Mouse (Mus musculus): ENCODE measurements around the gene Thumpd1. TPM values are rescaled to one million over a fixed set of nuclear protein-coding genes. Genes with fewer than 3 reads are reported as not detected.
"Not testable (repeated sequence)": the region's sequence is repeated elsewhere in the genome, so short reads cannot be mapped to it uniquely, and the experiment has no call there.

Gene Thumpd1
- 14.5 and 16.7 TPM in 2 replicates for polyA plus RNA-seq (2012; ENCODE audit: insufficient read depth, insufficient read length, missing spikeins)

DNA sequence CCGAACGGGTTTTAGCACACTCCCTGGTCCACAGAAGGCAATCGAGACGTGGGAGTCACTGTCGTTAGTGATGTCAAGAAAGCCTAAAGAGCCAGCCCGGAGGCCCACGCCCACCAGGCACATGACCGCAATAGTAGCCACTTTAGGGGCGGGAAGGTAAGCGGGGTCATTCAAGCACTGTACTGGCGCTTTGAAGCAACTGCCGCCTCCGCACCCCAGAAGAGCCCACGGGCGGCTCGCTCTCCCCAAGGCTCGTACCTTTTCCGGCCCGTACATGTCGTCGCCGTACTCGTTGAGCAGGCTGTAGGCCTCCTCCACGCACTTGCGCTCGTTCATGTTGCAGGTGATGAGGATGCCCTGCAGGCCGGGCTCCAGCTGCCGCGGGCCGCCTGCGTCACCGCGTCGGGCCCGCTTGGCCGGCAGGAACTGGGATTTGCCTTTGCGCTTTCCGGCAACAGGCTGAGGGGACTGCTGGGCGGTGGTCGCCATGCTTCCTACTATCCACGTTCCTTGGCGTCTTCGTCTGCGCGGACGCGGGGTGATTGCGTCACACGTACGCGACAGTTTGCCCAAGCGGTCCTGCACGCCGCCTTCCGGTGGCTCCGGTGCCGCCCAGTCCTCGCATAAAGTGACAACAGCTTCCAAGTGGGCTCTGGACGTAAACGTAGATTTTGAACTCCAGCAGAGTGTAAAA, at the start of gene Thumpd1:
Gene Thumpd1 (minus strand): TSS at position 546 of the 694 bp plus-strand sequence.
- peaks cover 2% of the 10 kb centered on the region for H3K4me1 ChIP-seq (ENCODE audit: control insufficient read depth, insufficient read depth, insufficient read length, low read length)
- H3K4me3 ChIP-seq (ENCODE audit: insufficient read depth, low read depth, low read length) = peak within 1 kb of the TSS; percentile 92
- H3K27ac ChIP-seq (replicated peaks; ENCODE audit: low read depth, low read length) = peak within 1 kb of the TSS; percentile 44

- H3K4me1 ChIP-seq (ENCODE audit: control insufficient read depth, insufficient read depth, insufficient read length, low read length) = no peaks in the 10 kb centered on the region
- H3K4me3 ChIP-seq (ENCODE audit: insufficient read depth, low read depth, low read length) = no peak overlapping the region
- no peak overlapping the region for H3K27ac ChIP-seq (replicated peaks; ENCODE audit: low read depth, low read length)
These were observed 49.3 kb upstream of the Thumpd1 start for GRCm38 (mm10) chr7:119769895-119770294.

DNA sequence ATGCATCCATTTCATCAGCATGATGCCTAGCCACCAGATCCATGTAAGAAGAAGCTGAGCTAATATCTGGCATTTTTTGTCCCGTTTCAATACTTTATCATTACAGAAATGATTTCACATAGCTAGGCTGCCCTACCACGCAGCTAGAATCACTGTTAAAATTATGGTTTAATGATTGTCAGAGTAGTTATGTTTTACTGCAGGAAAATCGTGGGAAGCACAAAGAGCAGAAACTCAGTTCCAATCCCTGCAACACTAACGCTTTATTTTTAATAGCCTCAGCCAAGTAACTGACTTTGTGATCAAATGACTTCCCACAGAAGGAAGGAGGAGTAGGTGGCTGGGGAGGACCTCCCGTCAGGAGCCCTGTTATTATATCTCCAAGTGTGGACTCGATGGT, 46.4 kb upstream of the Thumpd1 start:
- H3K4me1 ChIP-seq (ENCODE audit: control insufficient read depth, insufficient read depth, insufficient read length, low read length) = no peaks in the 10 kb centered on the region
- H3K4me3 ChIP-seq (ENCODE audit: insufficient read depth, low read depth, low read length) = no peak overlapping the region
- no peak overlapping the region for H3K27ac ChIP-seq (replicated peaks; ENCODE audit: low read depth, low read length)

- no peak overlapping the region for H3K27ac ChIP-seq (replicated peaks; ENCODE audit: low read depth, low read length)
- H3K4me1 ChIP-seq (ENCODE audit: control insufficient read depth, insufficient read depth, insufficient read length, low read length) = no peaks in the 10 kb centered on the region
- H3K4me3 ChIP-seq (ENCODE audit: insufficient read depth, low read depth, low read length) = no peak overlapping the region
These were observed 43.8 kb upstream of the Thumpd1 start for GRCm38 (mm10) chr7:119764377-119764776.

DNA sequence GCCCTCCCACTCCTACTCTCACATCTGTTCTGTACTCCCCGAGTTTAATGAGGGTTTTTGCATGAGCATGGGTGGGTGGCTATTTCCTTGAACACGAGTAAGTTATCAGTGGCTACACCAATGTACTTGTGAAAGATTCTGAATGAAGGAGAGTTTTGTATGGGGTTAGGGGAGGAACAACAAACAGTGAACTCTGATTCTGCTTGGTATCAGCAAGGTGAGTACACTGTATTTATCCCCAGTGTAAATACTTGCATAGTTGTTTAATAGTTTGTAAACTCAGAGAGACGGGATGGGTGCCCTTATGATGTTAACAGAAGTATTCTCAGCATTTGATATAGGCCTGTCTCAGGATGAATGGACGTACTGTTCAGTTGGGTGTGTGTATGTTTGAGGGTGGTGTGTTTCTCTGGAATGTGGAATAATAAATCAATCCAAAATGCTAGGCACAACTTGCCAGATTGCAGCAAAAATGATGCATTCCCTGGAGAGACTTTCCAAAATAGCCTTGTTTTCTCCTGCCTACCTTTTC, 41.6 kb upstream of the Thumpd1 start:
- H3K27ac ChIP-seq (replicated peaks; ENCODE audit: low read depth, low read length) = no peak overlapping the region
- H3K4me1 ChIP-seq (ENCODE audit: control insufficient read depth, insufficient read depth, insufficient read length, low read length) = no peaks in the 10 kb centered on the region
- H3K4me3 ChIP-seq (ENCODE audit: insufficient read depth, low read depth, low read length) = no peak overlapping the region

DNA sequence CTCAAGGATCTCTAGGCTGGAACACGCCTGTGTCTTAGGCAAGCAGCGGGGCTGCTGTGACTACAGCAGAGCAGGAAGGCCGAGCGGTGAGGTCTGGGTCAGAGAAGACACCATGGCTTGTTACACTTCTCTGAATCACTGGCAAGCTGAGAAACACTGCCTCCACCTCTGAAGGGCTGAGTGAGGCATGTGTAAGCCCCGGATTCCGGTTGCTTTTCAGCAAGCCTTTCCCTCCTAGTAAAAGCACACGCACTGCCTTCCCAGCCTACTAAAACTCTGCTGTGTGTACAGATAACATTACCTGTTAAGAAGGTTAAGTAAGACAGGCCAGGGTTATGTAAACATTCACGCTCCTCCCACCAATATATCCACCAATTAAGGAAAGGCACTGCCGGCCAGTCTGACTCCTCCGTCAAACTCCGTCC, 39.9 kb upstream of the Thumpd1 start, which contains the start of gene Acsm3:
Gene Acsm3 (plus strand): TSS at position 397 of the 425 bp plus-strand sequence.
- no peak within 1 kb of the TSS for H3K4me3 ChIP-seq (ENCODE audit: insufficient read depth, low read depth, low read length)
- no peaks in the 10 kb centered on the region for H3K4me1 ChIP-seq (ENCODE audit: control insufficient read depth, insufficient read depth, insufficient read length, low read length)
- no peak within 1 kb of the TSS for H3K27ac ChIP-seq (replicated peaks; ENCODE audit: low read depth, low read length)

GRCm38 (mm10) chr7:119753696-119754095, 33.1 kb upstream of the Thumpd1 start:
- no peak overlapping the region for H3K27ac ChIP-seq (replicated peaks; ENCODE audit: low read depth, low read length)
- peaks cover 2% of the 10 kb centered on the region; the same call in 1 of the 2 replicates for H3K4me1 ChIP-seq (ENCODE audit: control insufficient read depth, insufficient read depth, insufficient read length, low read length)
- H3K4me3 ChIP-seq (ENCODE audit: insufficient read depth, low read depth, low read length) = no peak overlapping the region

DNA sequence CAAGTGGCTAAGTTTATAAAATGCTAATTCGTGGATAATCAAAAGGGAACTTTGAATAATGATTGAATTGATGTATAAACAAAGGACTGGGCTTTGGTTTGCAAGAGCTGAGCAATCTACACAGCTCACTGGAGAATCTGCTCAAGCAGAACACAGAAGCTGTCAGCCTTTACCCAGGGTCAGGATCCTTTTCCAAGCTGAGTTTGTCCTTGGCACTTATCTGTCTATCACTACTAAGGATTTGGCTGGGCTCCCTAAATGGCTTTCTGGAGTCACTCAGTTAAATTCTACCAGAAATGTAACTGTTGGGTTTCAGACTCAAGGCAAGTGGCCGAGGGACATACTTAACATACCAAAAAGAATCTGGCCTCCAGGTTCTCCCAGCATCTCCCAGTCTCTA, 29.3 kb upstream of the Thumpd1 start:
- H3K4me1 ChIP-seq (ENCODE audit: control insufficient read depth, insufficient read depth, insufficient read length, low read length) = peaks cover 2% of the 10 kb centered on the region; the same call in 1 of the 2 replicates
- no peak overlapping the region for H3K4me3 ChIP-seq (ENCODE audit: insufficient read depth, low read depth, low read length)
- peak overlapping the region; percentile 16; the same call in 1 of the 2 replicates for H3K27ac ChIP-seq (replicated peaks; ENCODE audit: low read depth, low read length)

DNA sequence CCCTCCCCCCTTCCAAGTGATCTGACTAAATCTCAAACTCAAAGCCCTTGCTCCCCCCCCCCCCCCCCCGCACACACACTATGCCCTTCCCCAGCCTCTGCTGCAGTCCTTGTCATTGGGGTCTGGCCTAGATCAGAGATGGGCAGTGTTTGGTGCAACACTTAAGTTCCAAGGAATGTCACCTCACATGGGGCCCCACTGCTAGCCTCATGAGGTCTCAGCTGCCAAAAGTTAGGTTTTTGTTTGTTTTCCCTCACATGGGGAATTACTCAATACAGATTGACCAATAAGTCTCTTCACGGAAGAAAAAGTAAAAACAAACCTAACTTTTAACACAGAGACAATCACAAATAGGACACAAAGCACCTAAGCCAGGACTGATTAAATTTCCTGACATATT, 28.2 kb upstream of the Thumpd1 start:
- no peak overlapping the region for H3K4me3 ChIP-seq (ENCODE audit: insufficient read depth, low read depth, low read length)
- H3K27ac ChIP-seq (replicated peaks; ENCODE audit: low read depth, low read length) = no peak overlapping the region
- H3K4me1 ChIP-seq (ENCODE audit: control insufficient read depth, insufficient read depth, insufficient read length, low read length) = peaks cover 2% of the 10 kb centered on the region; the same call in 1 of the 2 replicates

GRCm38 (mm10) chr7:119745869-119746268, 25.3 kb upstream of the Thumpd1 start:
- no peak overlapping the region for H3K4me3 ChIP-seq (ENCODE audit: insufficient read depth, low read depth, low read length)
- H3K4me1 ChIP-seq (ENCODE audit: control insufficient read depth, insufficient read depth, insufficient read length, low read length) = peaks cover 2% of the 10 kb centered on the region; the same call in 1 of the 2 replicates
- H3K27ac ChIP-seq (replicated peaks; ENCODE audit: low read depth, low read length) = no peak overlapping the region; the same call in 1 of the 2 replicates

GRCm38 (mm10) chr7:119744321-119744720, 23.7 kb upstream of the Thumpd1 start:
- Histone ChIP-seq H3K27ac (replicated peaks; ENCODE audit: low read depth, low read length) (no peak overlapping the region), H3K4me1 (ENCODE audit: control insufficient read depth, insufficient read depth, insufficient read length, low read length) (peaks cover 2% of the 10 kb centered on the region; the same call in 1 of the 2 replicates), H3K4me3 (ENCODE audit: insufficient read depth, low read depth, low read length) (peak overlapping the region; percentile 23; the same call in 1 of the 2 replicates)

DNA sequence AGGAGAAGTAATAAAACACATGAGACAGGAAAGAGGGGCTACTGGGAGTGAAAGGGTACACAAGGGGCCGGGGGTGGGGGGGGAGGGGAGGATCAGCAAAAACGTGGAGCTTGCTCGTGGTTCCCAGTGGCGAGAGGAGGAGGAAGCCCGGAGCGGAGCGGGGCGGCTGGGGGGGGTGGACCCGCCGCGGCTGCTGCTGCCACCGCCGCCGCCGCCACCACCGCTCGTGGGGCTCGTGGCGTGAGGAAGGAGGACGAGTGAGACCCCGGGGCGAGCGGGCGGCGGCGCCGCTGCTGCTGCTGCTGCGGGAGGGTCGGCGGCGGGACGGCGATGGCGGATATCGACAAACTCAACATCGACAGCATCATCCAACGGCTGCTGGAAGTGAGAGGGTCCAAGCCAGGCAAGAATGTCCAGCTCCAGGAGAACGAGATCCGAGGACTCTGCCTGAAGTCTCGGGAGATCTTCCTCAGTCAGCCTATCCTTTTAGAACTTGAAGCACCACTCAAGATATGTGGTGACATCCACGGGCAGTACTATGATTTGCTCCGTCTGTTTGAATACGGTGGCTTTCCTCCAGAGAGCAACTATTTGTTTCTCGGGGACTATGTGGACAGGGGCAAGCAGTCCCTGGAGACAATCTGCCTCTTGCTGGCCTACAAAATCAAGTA, 19.3 kb upstream of the Thumpd1 start:
- H3K4me1 ChIP-seq (ENCODE audit: control insufficient read depth, insufficient read depth, insufficient read length, low read length); H3K4me3 ChIP-seq (ENCODE audit: insufficient read depth, low read depth, low read length); H3K27ac ChIP-seq (replicated peaks; ENCODE audit: low read depth, low read length): not testable (repeated sequence)

DNA sequence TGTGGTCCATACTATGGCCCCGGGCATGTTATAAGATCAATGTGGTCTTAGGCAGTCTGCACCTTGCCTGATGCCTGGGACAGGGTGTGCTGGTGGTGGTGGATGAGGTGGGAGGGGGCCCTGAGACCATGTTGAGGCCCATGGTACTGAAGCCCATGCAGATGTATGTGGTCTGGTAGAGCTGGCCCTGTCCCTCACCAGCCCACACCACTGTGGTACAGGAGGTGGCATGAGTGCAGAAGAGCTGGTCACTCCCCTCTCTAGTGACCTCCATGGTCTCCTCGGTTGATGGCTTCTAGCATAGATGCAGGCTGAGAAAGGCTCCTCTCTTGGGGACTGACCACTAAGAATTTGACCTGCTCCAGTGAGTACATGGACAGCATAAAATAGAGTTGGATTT, 18.3 kb upstream of the Thumpd1 start:
- Histone ChIP-seq H3K4me3 (ENCODE audit: insufficient read depth, low read depth, low read length) (no peak overlapping the region), H3K27ac (replicated peaks; ENCODE audit: low read depth, low read length) (no peak overlapping the region)

GRCm38 (mm10) chr7:119731262-119731661, 10.7 kb upstream of the Thumpd1 start:
- H3K4me3 ChIP-seq (ENCODE audit: insufficient read depth, low read depth, low read length); H3K4me1 ChIP-seq (ENCODE audit: control insufficient read depth, insufficient read depth, insufficient read length, low read length); H3K27ac ChIP-seq (replicated peaks; ENCODE audit: low read depth, low read length): not testable (repeated sequence)

More for the DNA sequence above, 18.3 kb upstream of the Thumpd1 start:
- H3K4me1 ChIP-seq (ENCODE audit: control insufficient read depth, insufficient read depth, insufficient read length, low read length) = peaks cover 4% of the 10 kb centered on the region; the same call in 1 of the 2 replicates

DNA sequence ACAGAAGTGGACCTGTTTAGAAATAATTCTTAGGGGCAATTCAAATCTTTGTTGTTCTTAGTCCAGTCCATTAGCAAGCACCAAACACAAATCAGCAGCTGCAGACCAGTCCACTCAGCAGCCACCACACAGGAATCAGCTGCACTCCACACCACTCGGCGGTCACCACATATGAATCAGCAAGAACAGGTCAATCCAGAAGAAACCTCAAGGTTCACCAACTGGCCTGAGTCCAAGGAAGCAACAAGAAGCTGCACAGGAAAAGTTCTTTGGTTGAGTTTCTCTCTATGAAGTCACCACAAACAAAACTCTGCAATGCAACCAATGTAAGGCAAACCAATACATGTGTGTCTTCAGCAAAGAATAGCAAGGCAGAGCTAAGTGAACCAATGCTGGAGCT, 7.0 kb upstream of the Thumpd1 start:
- no peak overlapping the region for H3K27ac ChIP-seq (replicated peaks; ENCODE audit: low read depth, low read length)
- H3K4me3 ChIP-seq (ENCODE audit: insufficient read depth, low read depth, low read length) = no peak overlapping the region
- no peaks in the 10 kb centered on the region for H3K4me1 ChIP-seq (ENCODE audit: control insufficient read depth, insufficient read depth, insufficient read length, low read length)
